Mouse (Mus musculus) retina, adult 2 months (tissue): ENCODE measurements around the gene Fbxw19.
"Not testable (repeated sequence)": the region's sequence is repeated elsewhere in the genome, so short reads cannot be mapped to it uniquely, and the experiment has no call there.

Experiments
- DNase-seq: peaks from one replicate; pipeline ENCODE4 v3.0.0-alpha.2; 2012; ENCODE audit warnings: low read depth, low spot score

Fbxw19 gene

GRCm38 (mm10) chr9:109495775-109496174, at the start of gene Fbxw19:
Gene Fbxw19, minus strand, starts transcription at chr9:109495875.
- not testable (repeated sequence) for DNase-seq

- DNase-seq: no peak
These were observed 27.9 kb upstream of the Fbxw19 start for GRCm38 (mm10) chr9:109523385-109524064.

GRCm38 (mm10) chr9:109449040-109449439, 46.6 kb downstream of the Fbxw19 start, which contains the start of gene Fbxw16:
Gene Fbxw16, minus strand, starts transcription at chr9:109449140.
- no peak for DNase-seq

GRCm38 (mm10) chr9:109432956-109433355, 62.7 kb downstream of the Fbxw19 start:
- DNase-seq: no peak
